Mouse (Mus musculus) left cerebral cortex, postnatal 14 days (tissue): ENCODE results near the gene Vgll4. TPM values are rescaled to one million over a fixed set of nuclear protein-coding genes. Genes with fewer than 3 reads are reported as not detected.

Experiments
- total RNA-seq, 2 experiments: library from RNA; stranded (reverse); gene quantifications; 2 replicates each; pipeline ENCODE4 v1.2.3; 2021

Gene Vgll4
- total RNA-seq, 2 experiments from 2014 or later, result 48.0 to 53.4 TPM

Other genes starting within 250 kb of the Vgll4 start
- 10 to 100 TPM; 17.3 to 21.9 TPM for gene Tamm41, start 67.9 kb upstream of the Vgll4 start, total RNA-seq
- 100 to 1,000 TPM; 509 to 518 TPM for gene Syn2, start 164.9 kb upstream of the Vgll4 start, total RNA-seq